Mouse (Mus musculus) erythroblast, embryonic 14.5 days (primary cell): ENCODE measurements around the gene Mllt10. TPM values are rescaled to one million over a fixed set of nuclear protein-coding genes. Genes with fewer than 3 reads are reported as not detected.

Experiments
- H3K27me3 ChIP-seq: 2 replicates; pipeline ENCODE4 v1.6.1; 2012; ENCODE audit warnings: inconsistent platforms; ENCODE audit not compliant: control insufficient read depth
- H3K36me3 ChIP-seq: 2 replicates; pipeline ENCODE4 v1.6.1; 2012; ENCODE audit warnings: mild to moderate bottlenecking, inconsistent platforms; ENCODE audit not compliant: control insufficient read depth
- H3K4me1 ChIP-seq: 2 replicates; pipeline ENCODE4 v1.6.1; 2012; ENCODE audit warnings: inconsistent platforms; ENCODE audit not compliant: control insufficient read depth
- H3K4me3 ChIP-seq: replicated peaks from 2 replicates; pipeline ENCODE3; 2012; ENCODE audit warnings: moderate library complexity, mild to moderate bottlenecking, inconsistent platforms
- H3K9me3 ChIP-seq: 2 replicates; pipeline ENCODE4 v1.6.1; 2012; ENCODE audit warnings: low read length, inconsistent platforms, mixed read lengths; ENCODE audit not compliant: control insufficient read depth
- GATA1 ChIP-seq: IDR thresholded peaks from 2 replicates; pipeline ENCODE4 v1.6.1; 2012; ENCODE audit warnings: low read length, inconsistent platforms, mixed read lengths
- TAL1 ChIP-seq: IDR thresholded peaks from 3 replicates; pipeline ENCODE4 v1.6.1; 2012; ENCODE audit warnings: low read length, inconsistent platforms, mixed read lengths
- polyA plus RNA-seq: library from polyadenylated mRNA; stranded (reverse); fragments of >175 nt; gene quantifications from 2 replicates; pipeline ENCODE4 v1.2.3, GENCODE M21; 2012

Mllt10 gene
- polyA plus RNA-seq, 1 experiment, result 1.3 TPM

- H3K4me3 ChIP-seq, result no peak overlapping the region
- H3K4me1 ChIP-seq, result no peaks in the 10 kb centered on the region
- H3K36me3 ChIP-seq, result peaks cover 88% of the 10 kb centered on the region
- TF ChIP-seq GATA1 (no peak), TAL1 (no peak)
- no peaks in the 10 kb centered on the region for H3K27me3 ChIP-seq
- H3K9me3 ChIP-seq, result no peaks in the 10 kb centered on the region
Observed at GRCm38 (mm10) chr2:18214031-18214430, 159.0 kb downstream of the Mllt10 start.

GRCm38 (mm10) chr2:18217867-18218266 is 162.8 kb downstream of the Mllt10 start:
- Histone ChIP-seq H3K36me3 (peaks cover 68% of the 10 kb centered on the region), H3K4me3 (no peak overlapping the region)

GRCm38 (mm10) chr2:18218500-18218899 is 163.5 kb downstream of the Mllt10 start:
- Histone ChIP-seq H3K36me3 (peaks cover 62% of the 10 kb centered on the region), H3K27me3 (no peaks in the 10 kb centered on the region), H3K4me1 (no peaks in the 10 kb centered on the region), H3K4me3 (no peak overlapping the region), H3K9me3 (no peaks in the 10 kb centered on the region)
- TF ChIP-seq TAL1 (no peak), GATA1 (no peak)

More at GRCm38 (mm10) chr2:18217867-18218266, 162.8 kb downstream of the Mllt10 start:
- Histone ChIP-seq H3K4me1 (no peaks in the 10 kb centered on the region), H3K9me3 (no peaks in the 10 kb centered on the region), H3K27me3 (no peaks in the 10 kb centered on the region)
- TF ChIP-seq TAL1 (no peak), GATA1 (no peak)

- no peak for TF ChIP-seq TAL1
- no peak for TF ChIP-seq GATA1
- H3K36me3 ChIP-seq, result peaks cover 56% of the 10 kb centered on the region
Observed at GRCm38 (mm10) chr2:18219136-18219535, 164.1 kb downstream of the Mllt10 start.

GRCm38 (mm10) chr2:18219569-18219968 is 164.5 kb downstream of the Mllt10 start:
- no peak overlapping the region for H3K4me3 ChIP-seq
- H3K4me1 ChIP-seq, result no peaks in the 10 kb centered on the region
- H3K9me3 ChIP-seq, result no peaks in the 10 kb centered on the region
- H3K36me3 ChIP-seq, result peaks cover 52% of the 10 kb centered on the region
- TF ChIP-seq TAL1, result no peak
- no peak for TF ChIP-seq GATA1
- H3K27me3 ChIP-seq, result no peaks in the 10 kb centered on the region

More at GRCm38 (mm10) chr2:18219136-18219535, 164.1 kb downstream of the Mllt10 start:
- no peak overlapping the region for H3K4me3 ChIP-seq
- H3K27me3 ChIP-seq, result no peaks in the 10 kb centered on the region
- no peaks in the 10 kb centered on the region for H3K4me1 ChIP-seq
- no peaks in the 10 kb centered on the region for H3K9me3 ChIP-seq

- no peaks in the 10 kb centered on the region for H3K9me3 ChIP-seq
- no peak overlapping the region for H3K4me3 ChIP-seq
- H3K4me1 ChIP-seq, result no peaks in the 10 kb centered on the region
- no peak for TF ChIP-seq GATA1
- no peak for TF ChIP-seq TAL1
- H3K27me3 ChIP-seq, result no peaks in the 10 kb centered on the region
- peaks cover 3% of the 10 kb centered on the region for H3K36me3 ChIP-seq
Observed at GRCm38 (mm10) chr2:18228486-18229062, 173.5 kb downstream of the Mllt10 start.

GRCm38 (mm10) chr2:18229279-18229678 is 174.2 kb downstream of the Mllt10 start:
- Histone ChIP-seq H3K4me3 (no peak overlapping the region), H3K36me3 (peaks cover 3% of the 10 kb centered on the region), H3K4me1 (no peaks in the 10 kb centered on the region), H3K9me3 (no peaks in the 10 kb centered on the region), H3K27me3 (no peaks in the 10 kb centered on the region)
- no peak for TF ChIP-seq GATA1
- no peak for TF ChIP-seq TAL1

- TF ChIP-seq GATA1 (no peak), TAL1 (no peak)
- no peaks in the 10 kb centered on the region for H3K27me3 ChIP-seq
- peaks cover 5% of the 10 kb centered on the region for H3K4me1 ChIP-seq
- no peaks in the 10 kb centered on the region for H3K9me3 ChIP-seq
- H3K36me3 ChIP-seq, result peaks cover 3% of the 10 kb centered on the region
- no peak overlapping the region for H3K4me3 ChIP-seq
Observed at GRCm38 (mm10) chr2:18231143-18231542, 176.1 kb downstream of the Mllt10 start.

GRCm38 (mm10) chr2:18232883-18233567 is 178.0 kb downstream of the Mllt10 start:
- Histone ChIP-seq H3K4me1 (peaks cover 5% of the 10 kb centered on the region), H3K27me3 (no peaks in the 10 kb centered on the region), H3K36me3 (peaks cover 3% of the 10 kb centered on the region), H3K9me3 (no peaks in the 10 kb centered on the region), H3K4me3 (no peak overlapping the region)
- TF ChIP-seq GATA1, result no peak
- TF ChIP-seq TAL1, result no peak
